Mouse (Mus musculus) CH12.LX (cell line): ENCODE data around the gene Cic. TPM values are rescaled to one million over a fixed set of nuclear protein-coding genes. Genes with fewer than 3 reads are reported as not detected.

Experiments used
- DNase-seq: peaks from one replicate; pipeline ENCODE4 v3.0.0-alpha.2; 2013; ENCODE audit errors: extremely low read depth
- H3K27ac ChIP-seq: 2 replicates; pipeline ENCODE4 v1.5.1; 2012; ENCODE audit warnings: low read depth, mild to moderate bottlenecking, control low read depth, moderate library complexity; ENCODE audit not compliant: insufficient read depth
- H3K27me3 ChIP-seq: replicated peaks from 2 replicates; pipeline ENCODE3; 2012; ENCODE audit warnings: inconsistent platforms
- H3K36me3 ChIP-seq, 2 experiments: replicated peaks in 1 of 2; 2 replicates each; pipeline versions ENCODE3 to v1.6.1; 2012; ENCODE audit warnings: inconsistent platforms in 1 of 2, low read length in 1 of 2, mild to moderate bottlenecking in 1 of 2, mixed read lengths in 1 of 2, moderate library complexity in 1 of 2; ENCODE audit not compliant: control insufficient read depth in 1 of 2, insufficient read depth in 1 of 2
- H3K4me1 ChIP-seq, 2 experiments: 2 replicates each; pipeline ENCODE4 v1.6.1; 2012; ENCODE audit warnings: inconsistent platforms in 1 of 2, moderate library complexity in 1 of 2; ENCODE audit not compliant: insufficient read depth in 2 of 2, control insufficient read depth in 1 of 2
- H3K4me2 ChIP-seq: 2 replicates; pipeline ENCODE4 v1.6.1; 2012; ENCODE audit warnings: low read depth, mild to moderate bottlenecking, control low read depth; ENCODE audit not compliant: poor library complexity, insufficient read depth, severe bottlenecking
- H3K4me3 ChIP-seq, 3 experiments: fragments of 150-350 bp in 1 of 3; sonication (generic) in 1 of 3; replicated peaks in 1 of 3; 2 replicates each; pipeline versions ENCODE3 to v1.5.1; 2011 to 2012; ENCODE audit warnings: low read depth in 2 of 3, low read length in 2 of 3, mild to moderate bottlenecking in 2 of 3, moderate library complexity in 2 of 3, control low read depth in 1 of 3, improper control_type of control experiment in 1 of 3, inconsistent platforms in 1 of 3, mixed read lengths in 1 of 3; ENCODE audit not compliant: poor library complexity in 1 of 3
- H3K79me2 ChIP-seq: replicated peaks from 2 replicates; pipeline ENCODE4 v1.6.1; 2012; ENCODE audit warnings: mild to moderate bottlenecking, moderate library complexity; ENCODE audit not compliant: control insufficient read depth, poor library complexity, insufficient read depth, severe bottlenecking; ENCODE audit errors: extremely low read depth
- H3K9ac ChIP-seq: 2 replicates; pipeline ENCODE4 v1.6.1; 2012; ENCODE audit warnings: low read depth, mild to moderate bottlenecking, control low read depth, moderate library complexity; ENCODE audit not compliant: insufficient read depth
- H3K9me3 ChIP-seq: replicated peaks from 2 replicates; pipeline ENCODE3; 2012; ENCODE audit warnings: low read length, inconsistent platforms, mixed read lengths
- BHLHE40 ChIP-seq: IDR thresholded peaks from 2 replicates; pipeline ENCODE4 v1.6.1; 2011; ENCODE audit warnings: mild to moderate bottlenecking, low read depth, low read length, improper control_type of control experiment
- CTCF ChIP-seq, 2 experiments: IDR thresholded peaks in 1 of 2; conservative IDR thresholded peaks in 1 of 2; 2 replicates each; pipeline ENCODE4 v1.5.1; 2011 to 2012; ENCODE audit warnings: low read depth in 2 of 2, low read length in 2 of 2, improper control_type of control experiment in 1 of 2, inconsistent platforms in 1 of 2, mild to moderate bottlenecking in 1 of 2, moderate library complexity in 1 of 2
- ETS1 ChIP-seq: conservative IDR thresholded peaks from 2 replicates; pipeline ENCODE4 v1.6.1; 2012; ENCODE audit warnings: low read depth, mild to moderate bottlenecking, inconsistent platforms, low read length, improper control_type of control experiment, moderate library complexity
- HCFC1 ChIP-seq: IDR thresholded peaks from 2 replicates; pipeline ENCODE4 v1.6.1; 2012; ENCODE audit warnings: low read depth, mild to moderate bottlenecking, inconsistent platforms, low read length, improper control_type of control experiment
- JUN ChIP-seq: IDR thresholded peaks from 2 replicates; pipeline ENCODE4 v1.6.1; 2011; ENCODE audit warnings: low read depth, mild to moderate bottlenecking, low read length, improper control_type of control experiment, moderate library complexity; ENCODE audit not compliant: insufficient read depth
- JUND ChIP-seq: conservative IDR thresholded peaks from 2 replicates; pipeline ENCODE4 v1.6.1; 2011; ENCODE audit warnings: low read depth, low read length, improper control_type of control experiment
- MAX ChIP-seq: IDR thresholded peaks from 2 replicates; pipeline ENCODE4 v1.6.1; 2011; ENCODE audit warnings: low read length, improper control_type of control experiment
- MAZ ChIP-seq: IDR thresholded peaks from 2 replicates; pipeline ENCODE4 v1.6.1; 2012; ENCODE audit warnings: low read depth, mild to moderate bottlenecking, inconsistent platforms, low read length, improper control_type of control experiment, moderate library complexity
- MEF2A ChIP-seq: IDR thresholded peaks from 2 replicates; pipeline ENCODE4 v1.6.1; 2014; ENCODE audit warnings: low read depth, mild to moderate bottlenecking, inconsistent platforms, low read length, improper control_type of control experiment, borderline replicate concordance
- SMC3 ChIP-seq: IDR thresholded peaks from 2 replicates; pipeline ENCODE4 v1.6.1; 2011; ENCODE audit warnings: low read depth, low read length, improper control_type of control experiment
- TBP ChIP-seq: conservative IDR thresholded peaks from 2 replicates; pipeline ENCODE4 v1.6.1; 2011; ENCODE audit warnings: low read depth, low read length, improper control_type of control experiment
- USF1 ChIP-seq: IDR thresholded peaks from 2 replicates; pipeline ENCODE4 v1.6.1; 2014; ENCODE audit warnings: low read depth, mild to moderate bottlenecking, inconsistent platforms, low read length, improper control_type of control experiment
- ZC3H11A ChIP-seq: IDR thresholded peaks from 2 replicates; pipeline ENCODE4 v1.6.1; 2012; ENCODE audit warnings: low read depth, mild to moderate bottlenecking, inconsistent platforms, low read length, improper control_type of control experiment
- ZMIZ1 ChIP-seq: IDR thresholded peaks from 2 replicates; pipeline ENCODE4 v1.6.1; 2012; ENCODE audit warnings: low read depth, mild to moderate bottlenecking, inconsistent platforms, low read length, improper control_type of control experiment
- dilution Hi-C: fragments of 300-500 bp; cut with MboI; formaldehyde crosslinking; loops from 2 replicates; pipeline ENCODE4 v1.14.3; 2020; ENCODE audit warnings: low sequenced_read_pairs; ENCODE audit not compliant: extremely low pct_unique_long_range_greater_than_20kb, extremely low pct_ligation_motif_present
- in situ Hi-C: fragments of 300-500 bp; cut with MboI; formaldehyde crosslinking; loops from 3 replicates; pipeline ENCODE4 v1.14.3; 2019; ENCODE audit warnings: low sequenced_read_pairs, low pct_ligation_motif_present, low pct_unique_long_range_greater_than_20kb, mixed read lengths
- polyA plus RNA-seq: library from polyadenylated mRNA; unstranded; fragments of >175 nt; gene quantifications from 2 replicates; pipeline ENCODE4 v1.2.1, GENCODE M21; 2012; ENCODE audit warnings: low read depth; ENCODE audit not compliant: insufficient read length
- total RNA-seq, 2 experiments: library from RNA; depleted of rRNA; stranded (reverse); fragments of 300-350 nt in 1 of 2; fragments of >200 nt in 1 of 2; gene quantifications; 2 replicates each; pipeline ENCODE4 v1.2.3; 2012 to 2014

Cic gene
- total and polyA plus RNA-seq, 3 experiments = 2.5 to 34.5 (median 21.7) TPM

GRCm38 (mm10) chr7:25288721-25289120 is 21.2 kb downstream of the Cic start:
- peaks cover 1 to 14% of the 10 kb centered on the region in 2 experiments; a peak in 3 of 4 replicates for H3K4me1 ChIP-seq
- no peak overlapping the region for H3K4me2 ChIP-seq
- dilution Hi-C loops = no loop called here
- no peaks in the 10 kb centered on the region for H3K27me3 ChIP-seq
- no peak overlapping the region for H3K4me3 ChIP-seq
- DNase-seq = no peak
- H3K79me2 ChIP-seq = no peaks in the 10 kb centered on the region
- no peak overlapping the region for H3K27ac ChIP-seq
- H3K9ac ChIP-seq = no peak overlapping the region
- in situ Hi-C loops = no loop called here
- H3K9me3 ChIP-seq = peaks cover 11% of the 10 kb centered on the region
- H3K36me3 ChIP-seq = peaks cover 87 to 95% of the 10 kb centered on the region in 2 experiments
- no peak for TF ChIP-seq MAX
- TF ChIP-seq BHLHE40 = no peak
- TF ChIP-seq MAZ = no peak
- TF ChIP-seq HCFC1 = no peak
- no peak for TF ChIP-seq ZC3H11A
- TF ChIP-seq JUND = no peak
- TF ChIP-seq ZMIZ1 = no peak
- TF ChIP-seq MEF2A = no peak
- no peak for TF ChIP-seq SMC3
- no peak for TF ChIP-seq USF1
- TF ChIP-seq TBP = no peak
- TF ChIP-seq JUN = no peak

GRCm38 (mm10) chr7:25289925-25290324 is 22.4 kb downstream of the Cic start:
- Histone ChIP-seq H3K9me3 (peaks cover 11% of the 10 kb centered on the region), H3K27me3 (no peaks in the 10 kb centered on the region), H3K79me2 (no peaks in the 10 kb centered on the region), H3K27ac (no peak overlapping the region), H3K36me3 (peaks cover 91 to 97% of the 10 kb centered on the region in 2 experiments), H3K4me1 (peaks cover 5 to 15% of the 10 kb centered on the region in 2 experiments), H3K9ac (no peak overlapping the region), H3K4me3 (no peak overlapping the region), H3K4me2 (no peak overlapping the region)
- in situ Hi-C loops (no loop called here), dilution Hi-C loops (no loop called here)
- no peak for DNase-seq
- TF ChIP-seq ETS1 (no peak), SMC3 (peak; percentile 19; the same call in 1 of the 2 replicates), ZC3H11A (no peak), CTCF (conservative IDR thresholded peaks at IDR 0.05 in 1 of 2, IDR thresholded peaks at IDR 0.05 in 1 of 2; ENCODE audit: low read depth in 2 of 2, low read length in 2 of 2) (peak in 1 of 2 experiments; percentile 41; a peak in 2 of 4 replicates)
